Mouse (Mus musculus) limb, embryonic 11.5 days (tissue): ENCODE results near the gene Proca1. TPM values are rescaled to one million over a fixed set of nuclear protein-coding genes. Genes with fewer than 3 reads are reported as not detected.

Experiments
- ATAC-seq: fragments of 200-750 bp; cut with Nextera tagmentation; 2 replicates; pipeline ENCODE4 v1.8.0; 2017; ENCODE audit warnings: low read depth; ENCODE audit not compliant: insufficient number of reproducible peaks, low FRiP score, low TSS enrichment
- DNase-seq: peaks from one replicate; pipeline ENCODE4 v3.0.0-alpha.2; 2015; ENCODE audit warnings: low spot score
- H3K27ac ChIP-seq: fragments of 300-500 bp; sonication (generic); replicated peaks from 2 replicates; pipeline ENCODE4 v1.5.1; 2014; ENCODE audit warnings: low read depth, mild to moderate bottlenecking, low read length
- H3K27me3 ChIP-seq: fragments of 300-500 bp; sonication (generic); 2 replicates; pipeline ENCODE4 v1.6.1; 2014; ENCODE audit warnings: mild to moderate bottlenecking, low read length, mixed read lengths; ENCODE audit not compliant: control insufficient read depth, insufficient read depth
- H3K36me3 ChIP-seq: fragments of 300-500 bp; sonication (generic); 2 replicates; pipeline ENCODE4 v1.6.1; 2014; ENCODE audit warnings: mild to moderate bottlenecking, low read length, moderate library complexity, mixed read lengths; ENCODE audit not compliant: control insufficient read depth, insufficient read depth
- H3K4me1 ChIP-seq: fragments of 300-500 bp; sonication (generic); 2 replicates; pipeline ENCODE4 v1.6.1; 2014; ENCODE audit warnings: low read length, mixed read lengths; ENCODE audit not compliant: control insufficient read depth, insufficient read depth
- H3K4me2 ChIP-seq: fragments of 300-500 bp; sonication (generic); 2 replicates; pipeline ENCODE4 v1.6.1; 2014; ENCODE audit warnings: low read depth, mild to moderate bottlenecking, moderate library complexity; ENCODE audit not compliant: severe bottlenecking
- H3K4me3 ChIP-seq: fragments of 300-500 bp; sonication (generic); 2 replicates; pipeline ENCODE4 v1.5.1; 2014; ENCODE audit warnings: low read depth, low read length
- H3K9ac ChIP-seq: fragments of 300-500 bp; sonication (generic); 2 replicates; pipeline ENCODE4 v1.6.1; 2014; ENCODE audit warnings: mild to moderate bottlenecking, low read length
- H3K9me3 ChIP-seq: fragments of 300-500 bp; sonication (generic); 2 replicates; pipeline ENCODE4 v1.6.1; 2016; ENCODE audit warnings: low read length; ENCODE audit not compliant: control insufficient read depth
- WGBS: fragments of 180-500 bp; shearing (Covaris S2); extraction: QIAGEN DNeasy Blood & Tissue Kit; methylation state at CpG from one replicate; pipeline ENCODE4 v1.1.7; 2014; 5-methylcytosine and 5-hydroxymethylcytosine counted together
- polyA plus RNA-seq: library from polyadenylated mRNA; unstranded; fragments of >200 nt; fragmentation: Nextera tagmentation; extraction: Ambion mirVana; gene quantifications from 2 replicates; pipeline ENCODE4 v1.2.1, GENCODE M21; 2014

Gene Proca1
- polyA plus RNA-seq, 1 experiment from 2014 or later, result 1.3 TPM

GRCm38 (mm10) chr11:78168541-78169468 is 24.4 kb upstream of the Proca1 start:
- DNase-seq, result no peak
- Histone ChIP-seq H3K4me3 (no peak overlapping the region), H3K9ac (no peak overlapping the region), H3K27me3 (no peaks in the 10 kb centered on the region), H3K27ac (no peak overlapping the region), H3K4me1 (peaks cover 7% of the 10 kb centered on the region; the same call in 1 of the 2 replicates), H3K36me3 (peaks cover 2% of the 10 kb centered on the region; the same call in 1 of the 2 replicates), H3K9me3 (no peaks in the 10 kb centered on the region), H3K4me2 (no peak overlapping the region)
- WGBS, result 63% methylated on average over 19 of the region's 19 CpGs
- no peak for ATAC-seq

- Histone ChIP-seq H3K27me3 (no peaks in the 10 kb centered on the region), H3K4me3 (no peak overlapping the region), H3K4me2 (no peak overlapping the region), H3K36me3 (peaks cover 2% of the 10 kb centered on the region; the same call in 1 of the 2 replicates), H3K9ac (no peak overlapping the region), H3K4me1 (peaks cover 7% of the 10 kb centered on the region; the same call in 1 of the 2 replicates), H3K9me3 (no peaks in the 10 kb centered on the region), H3K27ac (no peak overlapping the region)
- 85% methylated on average over 15 of the region's 15 CpGs for WGBS
- ATAC-seq (no peak), DNase-seq (no peak)
Measured at GRCm38 (mm10) chr11:78170306-78170705, 22.9 kb upstream of the Proca1 start.

- WGBS, result 79% methylated on average over 4 of the region's 4 CpGs
Measured at GRCm38 (mm10) chr11:78171328-78171727, 21.9 kb upstream of the Proca1 start.

GRCm38 (mm10) chr11:78172034-78172747 is 21.0 kb upstream of the Proca1 start:
- H3K9ac ChIP-seq, result no peak overlapping the region
- WGBS, result 79% methylated on average over 16 of the region's 16 CpGs
- H3K27me3 ChIP-seq, result no peaks in the 10 kb centered on the region
- no peak overlapping the region for H3K27ac ChIP-seq
- ATAC-seq (no peak), DNase-seq (no peak)
- H3K4me3 ChIP-seq, result no peak overlapping the region
- H3K9me3 ChIP-seq, result no peaks in the 10 kb centered on the region
- peaks cover 2% of the 10 kb centered on the region; the same call in 1 of the 2 replicates for H3K36me3 ChIP-seq
- H3K4me2 ChIP-seq, result no peak overlapping the region
- H3K4me1 ChIP-seq, result peaks cover 3% of the 10 kb centered on the region; the same call in 1 of the 2 replicates

More at GRCm38 (mm10) chr11:78171328-78171727, 21.9 kb upstream of the Proca1 start:
- Histone ChIP-seq H3K9me3 (no peaks in the 10 kb centered on the region), H3K36me3 (peaks cover 2% of the 10 kb centered on the region; the same call in 1 of the 2 replicates), H3K9ac (no peak overlapping the region), H3K4me1 (peaks cover 3% of the 10 kb centered on the region; the same call in 1 of the 2 replicates), H3K27ac (no peak overlapping the region), H3K4me2 (no peak overlapping the region), H3K4me3 (no peak overlapping the region), H3K27me3 (no peaks in the 10 kb centered on the region)
- no peak for ATAC-seq
- DNase-seq, result no peak

- H3K9me3 ChIP-seq, result no peaks in the 10 kb centered on the region
- DNase-seq (no peak), ATAC-seq (no peak)
- no peak overlapping the region for H3K4me3 ChIP-seq
- no peak overlapping the region for H3K27ac ChIP-seq
- no peaks in the 10 kb centered on the region for H3K27me3 ChIP-seq
- no peak overlapping the region for H3K4me2 ChIP-seq
- H3K36me3 ChIP-seq, result peaks cover 2% of the 10 kb centered on the region; the same call in 1 of the 2 replicates
- H3K9ac ChIP-seq, result no peak overlapping the region
- peaks cover 8% of the 10 kb centered on the region; the same call in 1 of the 2 replicates for H3K4me1 ChIP-seq
- WGBS, result 81% methylated on average over 19 of the region's 19 CpGs
Measured at GRCm38 (mm10) chr11:78172748-78173383, 20.3 kb upstream of the Proca1 start.

GRCm38 (mm10) chr11:78174506-78174905 is 18.7 kb upstream of the Proca1 start:
- Histone ChIP-seq H3K4me3 (no peak overlapping the region), H3K27ac (no peak overlapping the region), H3K9ac (no peak overlapping the region), H3K4me2 (no peak overlapping the region), H3K36me3 (peaks cover 2% of the 10 kb centered on the region; the same call in 1 of the 2 replicates), H3K27me3 (no peaks in the 10 kb centered on the region), H3K9me3 (no peaks in the 10 kb centered on the region), H3K4me1 (peaks cover 13% of the 10 kb centered on the region; the same call in 1 of the 2 replicates)
- ATAC-seq (no peak), DNase-seq (no peak)
- WGBS, result 95% methylated on average over 3 of the region's 3 CpGs

GRCm38 (mm10) chr11:78175771-78176401 is 17.3 kb upstream of the Proca1 start:
- H3K27ac ChIP-seq, result no peak overlapping the region; the same call in 1 of the 2 replicates
- 4% methylated on average over 9 of the region's 10 CpGs for WGBS
- no peak for ATAC-seq
- H3K4me3 ChIP-seq, result peak overlapping the region; percentile 59
- H3K27me3 ChIP-seq, result no peaks in the 10 kb centered on the region
- H3K9me3 ChIP-seq, result no peaks in the 10 kb centered on the region
- peak; percentile 49 for DNase-seq
- H3K4me2 ChIP-seq, result peak overlapping the region; percentile 97; the same call in 1 of the 2 replicates
- H3K36me3 ChIP-seq, result peaks cover 7% of the 10 kb centered on the region
- H3K9ac ChIP-seq, result peak overlapping the region; percentile 64
- peaks cover 27% of the 10 kb centered on the region for H3K4me1 ChIP-seq
